Comparison of ENCODE assay signal across 14 mouse cellular contexts in genomic region chr8:80896026-80896425, GRCm38 (mm10). TPM values are rescaled to one million over a fixed set of nuclear protein-coding genes. Genes with fewer than 3 reads are reported as not detected.
A peak's percentile ranks its signal among the peaks of the same experiment; 100 is the strongest.
DNase-seq lines count a peak whose midpoint lies in the region; ATAC-seq and TF ChIP-seq lines count a peak whose summit lies in the region.
"Had no signal": no experiment of that assay in that cellular context is flagged by ENCODE, and none has a peak within 500 bp of the region (broad histone marks: within the 10 kb centered on the region; RNA-seq: fewer than 3 reads in every experiment).

No protein-coding gene starts in this region.

- H3K27ac ChIP-seq in hindbrain, embryonic 10.5 days, result 0 out of 2 replicates have a peak overlapping the region, but pooled peaks have one; percentile 9
- H3K27ac ChIP-seq in hindbrain, embryonic 13.5 days, result no peak overlapping the region
- H3K27ac ChIP-seq in lung, embryonic 16.5 days (ENCODE audit: low read length), result peak overlapping the region; percentile 86
- H3K27ac ChIP-seq in embryonic facial prominence, embryonic 13.5 days, result peak overlapping the region; percentile 73
- H3K27ac ChIP-seq in limb, embryonic 14.5 days (replicated peaks; ENCODE audit: low read depth, low read length), result peak overlapping the region; percentile 76

- H3K9me3 ChIP-seq in hindbrain, embryonic 10.5 days, result no peaks in the 10 kb centered on the region
- H3K9me3 ChIP-seq in hindbrain, embryonic 13.5 days, result no peaks in the 10 kb centered on the region
- H3K9me3 ChIP-seq in lung, embryonic 16.5 days (ENCODE audit: control insufficient read depth, low read length), result no peaks in the 10 kb centered on the region
- H3K9me3 ChIP-seq in embryonic facial prominence, embryonic 13.5 days, result no peaks in the 10 kb centered on the region
- no peaks in the 10 kb centered on the region for H3K9me3 ChIP-seq in limb, embryonic 14.5 days (ENCODE audit: control insufficient read depth, low read length)

- no peak overlapping the region for H3K4me3 ChIP-seq in hindbrain, embryonic 10.5 days
- H3K4me3 ChIP-seq in hindbrain, embryonic 13.5 days, result no peak overlapping the region
- no peak overlapping the region for H3K4me3 ChIP-seq in lung, embryonic 16.5 days (ENCODE audit: low read length)
- H3K4me3 ChIP-seq in lung, adult 2 months (replicated peaks; ENCODE audit: extremely low read depth, low read depth, low read length), result no peak overlapping the region
- no peak overlapping the region for H3K4me3 ChIP-seq in embryonic facial prominence, embryonic 13.5 days
- no peak overlapping the region for H3K4me3 ChIP-seq in limb, embryonic 14.5 days (replicated peaks; ENCODE audit: low read length)

- WGBS in hindbrain, embryonic 10.5 days, result 82% methylated on average over 5 of the region's 5 CpGs
- 81% methylated on average over 5 of the region's 5 CpGs for WGBS in hindbrain, embryonic 13.5 days
- 55% methylated on average over 5 of the region's 5 CpGs for WGBS in lung, embryonic 16.5 days
- 54% methylated on average over 5 of the region's 5 CpGs for WGBS in lung, adult 2 months
- WGBS in embryonic facial prominence, embryonic 13.5 days, result 58% methylated on average over 5 of the region's 5 CpGs
- 51% methylated on average over 5 of the region's 5 CpGs for WGBS in limb, embryonic 14.5 days

- no peak for TF ChIP-seq POLR2A in lung, adult 2 months (IDR thresholded peaks at IDR 0.05; ENCODE audit: borderline replicate concordance, extremely low read depth, low read depth, low read length)
- TF ChIP-seq POLR2A in limb, embryonic 14.5 days (IDR thresholded peaks at IDR 0.05; ENCODE audit: borderline replicate concordance, extremely low read depth, insufficient read depth, insufficient read length), result no peak

- no peak for TF ChIP-seq CTCF in lung, adult 2 months (IDR thresholded peaks at IDR 0.05; ENCODE audit: insufficient read depth, low read length)

- no peak overlapping the region for H3K4me2 ChIP-seq in hindbrain, embryonic 13.5 days
- H3K4me2 ChIP-seq in lung, embryonic 16.5 days (ENCODE audit: low read depth, low read length), result no peak overlapping the region
- peak overlapping the region; percentile 47 for H3K4me2 ChIP-seq in embryonic facial prominence, embryonic 13.5 days
- H3K4me2 ChIP-seq in limb, embryonic 14.5 days (replicated peaks; ENCODE audit: low read depth, low read length, severe bottlenecking), result peak overlapping the region; percentile 38; the same call in 1 of the 2 replicates

- no peak for DNase-seq in hindbrain, embryonic 10.5 days (ENCODE audit: low spot score)
- DNase-seq in lung, adult 2 months, result no peak
- peak; percentile 16 for DNase-seq in limb, embryonic 14.5 days (ENCODE audit: low spot score)
- no peak for DNase-seq in retina, embryonic 14.5 days (ENCODE audit: low spot score)
- DNase-seq: cerebellum, adult 11-12 months; left cerebral cortex, postnatal 4 days; right cerebral cortex, postnatal 4 days; thymus, postnatal 4 days had no signal

- no peaks in the 10 kb centered on the region for H3K36me3 ChIP-seq in hindbrain, embryonic 10.5 days
- no peaks in the 10 kb centered on the region for H3K36me3 ChIP-seq in hindbrain, embryonic 13.5 days
- H3K36me3 ChIP-seq in lung, embryonic 16.5 days (ENCODE audit: control insufficient read depth, insufficient read depth, low read length), result no peaks in the 10 kb centered on the region
- H3K36me3 ChIP-seq in embryonic facial prominence, embryonic 13.5 days, result no peaks in the 10 kb centered on the region
- no peaks in the 10 kb centered on the region for H3K36me3 ChIP-seq in limb, embryonic 14.5 days (ENCODE audit: control insufficient read depth, insufficient read depth, low read length)

- no peaks in the 10 kb centered on the region for H3K27me3 ChIP-seq in hindbrain, embryonic 10.5 days (ENCODE audit: insufficient read depth, poor library complexity, severe bottlenecking)
- no peaks in the 10 kb centered on the region for H3K27me3 ChIP-seq in hindbrain, embryonic 13.5 days
- no peaks in the 10 kb centered on the region for H3K27me3 ChIP-seq in lung, embryonic 16.5 days (ENCODE audit: control insufficient read depth, insufficient read depth, low read depth, low read length)
- H3K27me3 ChIP-seq in embryonic facial prominence, embryonic 13.5 days, result no peaks in the 10 kb centered on the region
- H3K27me3 ChIP-seq in limb, embryonic 14.5 days (ENCODE audit: control insufficient read depth, insufficient read depth, low read length), result no peaks in the 10 kb centered on the region

- no peak for ATAC-seq in hindbrain, embryonic 13.5 days (ENCODE audit: low FRiP score)
- ATAC-seq in lung, embryonic 16.5 days (ENCODE audit: low read depth), result peak; percentile 51; the same call in 1 of the 2 replicates
- ATAC-seq in embryonic facial prominence, embryonic 13.5 days (ENCODE audit: insufficient number of reproducible peaks, insufficient read depth, low FRiP score, low TSS enrichment, low read depth), result no peak
- 0 out of 2 replicates have a peak, but pooled peaks have one; percentile 17 for ATAC-seq in limb, embryonic 14.5 days (ENCODE audit: low FRiP score, low read depth)
- ATAC-seq: activated CD4-positive, CD25-positive, alpha-beta regulatory T cell, adult 4 months; CD4-positive, CD25-positive, alpha-beta regulatory T cell, adult 4 months; forebrain, embryonic 14.5 days had no signal

- peaks cover 8% of the 10 kb centered on the region for H3K4me1 ChIP-seq in hindbrain, embryonic 10.5 days (replicated peaks)
- H3K4me1 ChIP-seq in hindbrain, embryonic 13.5 days (replicated peaks), result no peaks in the 10 kb centered on the region
- H3K4me1 ChIP-seq in lung, embryonic 16.5 days (replicated peaks; ENCODE audit: control insufficient read depth, insufficient read depth, low read length), result peaks cover 9% of the 10 kb centered on the region
- peaks cover 7% of the 10 kb centered on the region for H3K4me1 ChIP-seq in lung, adult 2 months (ENCODE audit: control insufficient read depth, insufficient read depth, low read length)
- peaks cover 20% of the 10 kb centered on the region for H3K4me1 ChIP-seq in embryonic facial prominence, embryonic 13.5 days
- peaks cover 14% of the 10 kb centered on the region for H3K4me1 ChIP-seq in limb, embryonic 14.5 days (ENCODE audit: control insufficient read depth, insufficient read depth, low read length)

- no peak overlapping the region for H3K9ac ChIP-seq in hindbrain, embryonic 13.5 days
- H3K9ac ChIP-seq in lung, embryonic 16.5 days (ENCODE audit: low read length), result no peak overlapping the region
- no peak overlapping the region for H3K9ac ChIP-seq in embryonic facial prominence, embryonic 13.5 days
- no peak overlapping the region for H3K9ac ChIP-seq in limb, embryonic 14.5 days (ENCODE audit: low read depth, low read length, severe bottlenecking)

RNA-seq across cellular contexts. Expression of gene Gab1, which starts 15.7 kb away (rescaled TPM):
- 14.5 and 15.8 TPM in 2 replicates for polyA plus RNA-seq in hindbrain, embryonic 10.5 days (2016; fragmentation: Nextera tagmentation; extraction: Ambion mirVana)
- 9.7 and 10.4 TPM in 2 replicates for polyA plus RNA-seq in hindbrain, embryonic 13.5 days (2015; fragmentation: Nextera tagmentation; extraction: Ambion mirVana)
- 21.5 and 22.4 TPM in 2 replicates for polyA plus RNA-seq in lung, embryonic 16.5 days (2015; fragmentation: Nextera tagmentation; extraction: Ambion mirVana)
- polyA plus RNA-seq in lung, adult 2 months (2012; rRNA removed), result 36.2 and 49.5 TPM in 2 replicates
- polyA plus RNA-seq in embryonic facial prominence, embryonic 13.5 days (2015; fragmentation: Nextera tagmentation; extraction: Ambion mirVana), result 22.2 and 22.7 TPM in 2 replicates
- 44.8 and 56.3 TPM in 2 replicates for polyA plus RNA-seq in limb, embryonic 14.5 days (2012; rRNA removed)
- 41.3 and 47.2 TPM in 2 replicates for polyA plus RNA-seq in limb, embryonic 14.5 days (2014; fragmentation: Nextera tagmentation; extraction: Ambion mirVana)
- polyA plus RNA-seq: CD4-positive, CD25-positive, alpha-beta regulatory T cell, adult 4 months had no signal

Comparison
In these comparisons a context has a peak if more than half of its experiments do, and no peak if none do; other contexts are left out.
1. ATAC-seq: peak in lung, embryonic 16.5 days (single experiment) and limb, embryonic 14.5 days (single experiment); none in hindbrain, embryonic 13.5 days (single experiment) and embryonic facial prominence, embryonic 13.5 days (single experiment).
2. H3K4me2 ChIP-seq: peak in embryonic facial prominence, embryonic 13.5 days (single experiment) and limb, embryonic 14.5 days (single experiment); none in hindbrain, embryonic 13.5 days (single experiment) and lung, embryonic 16.5 days (single experiment).